Mouse (Mus musculus): ENCODE results near the gene Uts2.

GRCm38 (mm10) chr4:150965555-150965951 lies 31.3 kb upstream of the Uts2 start:
- TF ChIP-seq MAX (IDR thresholded peaks at IDR 0.05; ENCODE audit: low read depth) = no peak
- no peak for TF ChIP-seq SRF (IDR thresholded peaks at IDR 0.05; ENCODE audit: control insufficient read depth, insufficient read length, low read depth)
- TF ChIP-seq POLR2A (IDR thresholded peaks at IDR 0.05; ENCODE audit: insufficient read length, low read depth) = no peak
- no peak for TF ChIP-seq USF1 (IDR thresholded peaks at IDR 0.05; ENCODE audit: low read depth)
- TF ChIP-seq CEBPB (IDR thresholded peaks at IDR 0.05; ENCODE audit: insufficient read depth, poor library complexity, severe bottlenecking) = no peak
- no peak for TF ChIP-seq TCF12 (IDR thresholded peaks at IDR 0.05; ENCODE audit: insufficient read depth, poor library complexity, severe bottlenecking)
- TF ChIP-seq MYOG (IDR thresholded peaks at IDR 0.05; ENCODE audit: control insufficient read depth in 1 of 3, insufficient read depth in 1 of 3, insufficient read length in 2 of 3, low read depth in 2 of 3) = no peak
- TF ChIP-seq POLR2AphosphoS2 (IDR thresholded peaks at IDR 0.05; ENCODE audit: insufficient read length, low read depth) = no peak
- TF ChIP-seq TCF3 (IDR thresholded peaks at IDR 0.05; ENCODE audit: insufficient read length, low read depth) = no peak
- no peak for TF ChIP-seq MYOD1 (IDR thresholded peaks at IDR 0.05; ENCODE audit: control insufficient read depth in 1 of 3, insufficient read length in 2 of 3, low read depth in 2 of 3)
- no peak for TF ChIP-seq E2F4 (IDR thresholded peaks at IDR 0.05; ENCODE audit: insufficient read depth)
- no peak for TF ChIP-seq REST (IDR thresholded peaks at IDR 0.05; ENCODE audit: insufficient read depth, insufficient read length)

Measured in myocyte (in vitro differentiated cells).